Mouse (Mus musculus) neural tube, embryonic 14.5 days (tissue): Measurements from ENCODE around the gene Snx29. TPM values are rescaled to one million over a fixed set of nuclear protein-coding genes. Genes with fewer than 3 reads are reported as not detected.

ENCODE experiments used
- ATAC-seq: fragments of 200-750 bp; cut with Nextera tagmentation; 2 replicates; pipeline ENCODE4 v1.8.0; 2017; ENCODE audit warnings: low read depth, mild to moderate bottlenecking, moderate TSS enrichment, moderate library complexity
- H3K27ac ChIP-seq: fragments of 300-500 bp; sonication (generic); 2 replicates; pipeline ENCODE4 v1.5.1; 2014; ENCODE audit warnings: low read depth, mild to moderate bottlenecking, control low read depth, low read length, moderate library complexity, mixed read lengths
- H3K27me3 ChIP-seq: fragments of 300-500 bp; sonication (generic); 2 replicates; pipeline ENCODE4 v1.6.1; 2014; ENCODE audit warnings: low read length; ENCODE audit not compliant: control insufficient read depth, insufficient read depth
- H3K36me3 ChIP-seq: fragments of 300-500 bp; sonication (generic); 2 replicates; pipeline ENCODE4 v1.6.1; 2014; ENCODE audit warnings: low read length, mixed read lengths; ENCODE audit not compliant: control insufficient read depth, insufficient read depth
- H3K4me1 ChIP-seq: fragments of 300-500 bp; sonication (generic); 2 replicates; pipeline ENCODE4 v1.6.1; 2014; ENCODE audit warnings: low read length; ENCODE audit not compliant: control insufficient read depth, insufficient read depth
- H3K4me2 ChIP-seq: fragments of 300-500 bp; sonication (generic); 2 replicates; pipeline ENCODE4 v1.6.1; 2014; ENCODE audit warnings: mild to moderate bottlenecking, low read depth, low read length, control low read depth
- H3K4me3 ChIP-seq: fragments of 300-500 bp; sonication (generic); 2 replicates; pipeline ENCODE4 v1.5.1; 2014; ENCODE audit warnings: low read depth, low read length, control low read depth, mixed read lengths
- H3K9ac ChIP-seq: fragments of 300-500 bp; sonication (generic); replicated peaks from 2 replicates; pipeline ENCODE4 v1.6.1; 2014; ENCODE audit warnings: low read depth, mild to moderate bottlenecking, control low read depth, low read length, mixed read lengths
- H3K9me3 ChIP-seq: fragments of 300-500 bp; sonication (generic); 2 replicates; pipeline ENCODE4 v1.6.1; 2016; ENCODE audit warnings: low read length; ENCODE audit not compliant: control insufficient read depth
- WGBS: fragments of 180-500 bp; shearing (Covaris S2); extraction: QIAGEN DNeasy Blood & Tissue Kit; methylation state at CpG from one replicate; pipeline ENCODE4 v1.1.7; 2014; 5-methylcytosine and 5-hydroxymethylcytosine counted together
- polyA plus RNA-seq: library from polyadenylated mRNA; unstranded; fragments of >200 nt; fragmentation: Nextera tagmentation; extraction: Ambion mirVana; gene quantifications from 2 replicates; pipeline ENCODE4 v1.2.1, GENCODE M21; 2014

Gene Snx29
- polyA plus RNA-seq, 1 experiment from 2014 or later: 21.5 TPM

GRCm38 (mm10) chr16:11370132-11370544, 47.4 kb downstream of the Snx29 start:
- WGBS: 42% methylated on average over 7 of the region's 7 CpGs
- Histone ChIP-seq H3K4me3 (no peak overlapping the region), H3K9me3 (no peaks in the 10 kb centered on the region), H3K27ac (peak overlapping the region; percentile 67), H3K36me3 (no peaks in the 10 kb centered on the region), H3K9ac (no peak overlapping the region), H3K4me1 (peaks cover 14% of the 10 kb centered on the region), H3K27me3 (no peaks in the 10 kb centered on the region), H3K4me2 (no peak overlapping the region)
- peak; percentile 57 for ATAC-seq

- Histone ChIP-seq H3K9me3 (no peaks in the 10 kb centered on the region), H3K36me3 (no peaks in the 10 kb centered on the region), H3K4me1 (no peaks in the 10 kb centered on the region), H3K27me3 (no peaks in the 10 kb centered on the region), H3K9ac (no peak overlapping the region), H3K4me2 (no peak overlapping the region), H3K4me3 (no peak overlapping the region), H3K27ac (no peak overlapping the region)
- ATAC-seq: no peak
- WGBS: 79% methylated on average over 3 of the region's 3 CpGs
These were observed 56.6 kb downstream of the Snx29 start for GRCm38 (mm10) chr16:11379264-11379663.

GRCm38 (mm10) chr16:11380038-11380437, 57.3 kb downstream of the Snx29 start:
- Histone ChIP-seq H3K36me3 (no peaks in the 10 kb centered on the region), H3K27me3 (no peaks in the 10 kb centered on the region), H3K4me3 (no peak overlapping the region), H3K4me2 (no peak overlapping the region), H3K9ac (no peak overlapping the region), H3K4me1 (no peaks in the 10 kb centered on the region), H3K9me3 (no peaks in the 10 kb centered on the region), H3K27ac (no peak overlapping the region)
- 89% methylated on average over 5 of the region's 5 CpGs for WGBS
- no peak for ATAC-seq

GRCm38 (mm10) chr16:11380871-11381270, 58.2 kb downstream of the Snx29 start:
- no peak overlapping the region for H3K9ac ChIP-seq
- no peaks in the 10 kb centered on the region for H3K27me3 ChIP-seq
- no peak overlapping the region for H3K4me3 ChIP-seq
- H3K9me3 ChIP-seq: no peaks in the 10 kb centered on the region
- no peaks in the 10 kb centered on the region for H3K4me1 ChIP-seq
- no peak overlapping the region for H3K4me2 ChIP-seq
- ATAC-seq: no peak
- 85% methylated on average over 8 of the region's 8 CpGs for WGBS
- H3K36me3 ChIP-seq: no peaks in the 10 kb centered on the region
- H3K27ac ChIP-seq: no peak overlapping the region

- H3K4me3 ChIP-seq: no peak overlapping the region
- no peaks in the 10 kb centered on the region for H3K4me1 ChIP-seq
- H3K27me3 ChIP-seq: no peaks in the 10 kb centered on the region
- H3K9ac ChIP-seq: no peak overlapping the region
- no peak overlapping the region for H3K4me2 ChIP-seq
- no peak overlapping the region for H3K27ac ChIP-seq
- no peaks in the 10 kb centered on the region for H3K36me3 ChIP-seq
- ATAC-seq: no peak
- 60% methylated on average over 5 of the region's 5 CpGs for WGBS
- H3K9me3 ChIP-seq: no peaks in the 10 kb centered on the region
These were observed 61.7 kb downstream of the Snx29 start for GRCm38 (mm10) chr16:11384361-11384760.

- ATAC-seq: no peak
- WGBS: 65% methylated on average over 5 of the region's 5 CpGs
These were observed 62.4 kb downstream of the Snx29 start for GRCm38 (mm10) chr16:11385150-11385549.

GRCm38 (mm10) chr16:11385798-11386197, 63.1 kb downstream of the Snx29 start:
- Histone ChIP-seq H3K9ac (no peak overlapping the region), H3K4me3 (no peak overlapping the region), H3K4me2 (no peak overlapping the region), H3K27me3 (no peaks in the 10 kb centered on the region), H3K27ac (no peak overlapping the region), H3K4me1 (no peaks in the 10 kb centered on the region), H3K9me3 (no peaks in the 10 kb centered on the region), H3K36me3 (no peaks in the 10 kb centered on the region)
- WGBS: 86% methylated on average over 5 of the region's 5 CpGs
- no peak for ATAC-seq

More at GRCm38 (mm10) chr16:11385150-11385549, 62.4 kb downstream of the Snx29 start:
- Histone ChIP-seq H3K4me1 (no peaks in the 10 kb centered on the region), H3K36me3 (no peaks in the 10 kb centered on the region), H3K27ac (no peak overlapping the region), H3K9ac (no peak overlapping the region), H3K4me3 (no peak overlapping the region), H3K4me2 (no peak overlapping the region), H3K9me3 (no peaks in the 10 kb centered on the region), H3K27me3 (no peaks in the 10 kb centered on the region)

GRCm38 (mm10) chr16:11386221-11386620, 63.5 kb downstream of the Snx29 start:
- no peak overlapping the region for H3K4me3 ChIP-seq
- no peaks in the 10 kb centered on the region for H3K27me3 ChIP-seq
- ATAC-seq: no peak
- no peaks in the 10 kb centered on the region for H3K4me1 ChIP-seq
- no peak overlapping the region for H3K27ac ChIP-seq
- no peak overlapping the region for H3K4me2 ChIP-seq
- no peaks in the 10 kb centered on the region for H3K36me3 ChIP-seq
- H3K9me3 ChIP-seq: no peaks in the 10 kb centered on the region
- H3K9ac ChIP-seq: no peak overlapping the region

- Histone ChIP-seq H3K9me3 (no peaks in the 10 kb centered on the region), H3K4me1 (no peaks in the 10 kb centered on the region), H3K27me3 (no peaks in the 10 kb centered on the region), H3K4me3 (no peak overlapping the region), H3K9ac (no peak overlapping the region), H3K27ac (no peak overlapping the region), H3K36me3 (no peaks in the 10 kb centered on the region), H3K4me2 (no peak overlapping the region)
- WGBS: 78% methylated on average over 2 of the region's 2 CpGs
- no peak for ATAC-seq
These were observed 65.4 kb downstream of the Snx29 start for GRCm38 (mm10) chr16:11388085-11388484.

- H3K4me1 ChIP-seq: no peaks in the 10 kb centered on the region
- no peak overlapping the region for H3K4me3 ChIP-seq
- no peak overlapping the region for H3K9ac ChIP-seq
- H3K4me2 ChIP-seq: no peak overlapping the region
- WGBS: 23% methylated on average over 2 of the region's 2 CpGs
- H3K36me3 ChIP-seq: no peaks in the 10 kb centered on the region
- H3K27me3 ChIP-seq: no peaks in the 10 kb centered on the region
- no peak overlapping the region for H3K27ac ChIP-seq
- H3K9me3 ChIP-seq: no peaks in the 10 kb centered on the region
- ATAC-seq: no peak
These were observed 66.6 kb downstream of the Snx29 start for GRCm38 (mm10) chr16:11389324-11389723.
